Mouse (Mus musculus) megakaryocyte, embryonic 14.5 days (primary cell): ENCODE measurements around the gene Pld4.

Source experiments
- FLI1 ChIP-seq: IDR thresholded peaks from 2 replicates; pipeline ENCODE4 v1.6.1; 2012; ENCODE audit warnings: low read length, inconsistent platforms, mixed read lengths
- GATA1 ChIP-seq: IDR thresholded peaks from 3 replicates; pipeline ENCODE4 v1.6.1; 2012; ENCODE audit warnings: mixed read lengths, low read length, inconsistent platforms, borderline replicate concordance

DNA sequence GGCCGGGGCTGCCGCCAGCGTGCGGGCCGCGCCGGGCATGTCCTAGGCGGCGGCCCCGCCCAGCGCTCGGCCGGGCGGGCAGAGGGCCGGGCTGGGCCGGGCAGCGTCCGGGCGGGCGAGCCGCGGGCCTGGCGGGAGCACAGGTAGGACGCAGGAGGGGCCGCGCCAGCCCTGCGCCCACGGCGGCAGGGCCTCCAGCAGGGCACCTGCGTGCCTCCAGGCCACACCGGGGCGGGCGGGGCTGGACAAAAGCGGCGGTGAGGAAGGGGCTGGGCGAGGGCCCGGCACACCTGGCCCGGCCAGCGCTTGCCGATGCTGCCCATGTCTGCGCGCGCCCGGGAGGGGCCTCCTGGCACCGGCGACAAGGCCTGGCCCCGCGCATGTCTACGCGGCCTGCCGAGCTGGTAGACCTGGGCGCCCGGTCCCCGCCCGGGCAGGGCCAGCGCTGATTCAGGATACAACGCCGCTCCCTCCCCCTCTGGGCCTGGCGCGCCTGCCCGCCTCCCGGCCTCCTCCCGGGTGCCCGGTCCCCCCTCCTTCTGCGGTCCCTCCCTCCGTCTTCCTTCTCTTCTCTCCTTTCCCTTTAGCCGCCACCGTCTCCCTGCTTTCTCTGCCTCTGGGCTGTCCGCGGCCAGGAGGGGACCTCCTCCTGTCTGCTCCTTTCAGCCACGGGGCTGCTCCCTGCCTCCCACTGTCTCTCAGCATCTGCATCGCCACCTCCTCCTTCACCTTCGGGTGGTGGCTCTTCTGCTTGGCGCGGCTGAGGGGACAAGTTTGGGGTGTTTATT, 38.0 kb upstream of the Pld4 start:
- no peak for TF ChIP-seq FLI1
- no peak for TF ChIP-seq GATA1
